Mouse (Mus musculus) cortical plate, adult 2 months (tissue): ENCODE data around the gene Wbp2nl.

Experiments used
- CTCF ChIP-seq: fragments of 200-500 bp; IDR thresholded peaks from 2 replicates; pipeline ENCODE4 v1.5.1; 2011; ENCODE audit warnings: mild to moderate bottlenecking, control low read depth, low read length; ENCODE audit not compliant: insufficient read depth; ENCODE audit errors: extremely low read depth
- POLR2A ChIP-seq: fragments of 200-500 bp; IDR thresholded peaks from 2 replicates; pipeline ENCODE4 v1.6.1; 2011; ENCODE audit warnings: mild to moderate bottlenecking, low read length, control low read depth; ENCODE audit not compliant: insufficient read depth; ENCODE audit errors: extremely low read depth

GRCm38 (mm10) chr15:82274927-82275901, 23.5 kb upstream of the Wbp2nl start:
- TF ChIP-seq CTCF (no peak), POLR2A (peak; percentile 74)
